Mouse (Mus musculus): ENCODE measurements at regions not wholly inside any gene's neighbourhood (a gene's known extent, or its start where the extent isn't known, plus 50 kb on each side); places are given as distances from the start of the nearest gene placed in this dataset.

- H3K4me3 ChIP-seq (replicated peaks; ENCODE audit: low read length) = no peak overlapping the region
- no peak overlapping the region for H3K4me2 ChIP-seq (ENCODE audit: low read depth, low read length)
- no peaks in the 10 kb centered on the region for H3K9me3 ChIP-seq (replicated peaks; ENCODE audit: control insufficient read depth, low read length)
- no peaks in the 10 kb centered on the region for H3K27me3 ChIP-seq (ENCODE audit: control insufficient read depth, insufficient read depth, low read length)
- no peak overlapping the region for H3K9ac ChIP-seq (ENCODE audit: low read length)
- WGBS = 61% methylated on average over 1 of the region's 1 CpGs
- ATAC-seq (ENCODE audit: insufficient read depth, low FRiP score) = no peak
- H3K4me1 ChIP-seq (ENCODE audit: control insufficient read depth, insufficient read depth, low read length) = no peaks in the 10 kb centered on the region
- no peak overlapping the region for H3K27ac ChIP-seq (ENCODE audit: low read length)
- H3K36me3 ChIP-seq (ENCODE audit: control insufficient read depth, insufficient read depth, low read length) = no peaks in the 10 kb centered on the region
These were observed 454.5 kb upstream of the Gje1 start for GRCm38 (mm10) chr10:15172558-15172957.

DNA sequence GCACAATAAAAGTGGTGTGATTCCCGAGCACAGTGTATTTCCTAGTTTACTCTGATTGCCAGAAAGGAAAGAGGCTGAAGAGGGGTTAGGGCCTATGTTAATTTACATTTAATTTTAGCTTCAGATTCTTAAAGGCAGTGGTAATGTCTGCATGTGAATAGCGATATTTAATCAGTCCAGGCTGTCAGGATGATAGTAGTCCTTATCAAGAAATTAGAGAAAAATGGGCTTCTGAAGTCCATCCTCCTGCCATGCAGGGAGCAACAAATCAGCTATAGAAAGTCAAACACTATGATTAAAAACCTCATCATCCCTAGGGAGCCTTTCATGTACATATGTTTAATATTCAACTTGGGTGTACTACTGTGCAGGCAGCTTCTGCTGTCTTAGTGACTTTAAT, 422.7 kb upstream of the Gje1 start:
- ATAC-seq (ENCODE audit: insufficient read depth, low FRiP score) = no peak
- H3K9ac ChIP-seq (ENCODE audit: low read length) = no peak overlapping the region
- WGBS = 72% methylated on average over 2 of the region's 2 CpGs
- no peak overlapping the region for H3K4me3 ChIP-seq (replicated peaks; ENCODE audit: low read length)
- H3K4me2 ChIP-seq (ENCODE audit: low read depth, low read length) = no peak overlapping the region
- no peaks in the 10 kb centered on the region for H3K36me3 ChIP-seq (ENCODE audit: control insufficient read depth, insufficient read depth, low read length)
- no peak overlapping the region for H3K27ac ChIP-seq (ENCODE audit: low read length)
- H3K27me3 ChIP-seq (ENCODE audit: control insufficient read depth, insufficient read depth, low read length) = no peaks in the 10 kb centered on the region
- H3K9me3 ChIP-seq (replicated peaks; ENCODE audit: control insufficient read depth, low read length) = no peaks in the 10 kb centered on the region
- H3K4me1 ChIP-seq (ENCODE audit: control insufficient read depth, insufficient read depth, low read length) = no peaks in the 10 kb centered on the region

All from stomach, embryonic 16.5 days (tissue).